Mouse (Mus musculus) limb, embryonic 10.5 days (tissue): ENCODE measurements around the gene Olfr693. TPM values are rescaled to one million over a fixed set of nuclear protein-coding genes. Genes with fewer than 3 reads are reported as not detected.

ENCODE experiments used
- DNase-seq: peaks from one replicate; pipeline ENCODE4 v3.0.0-alpha.2; 2017; ENCODE audit warnings: low spot score
- H3K27ac ChIP-seq: fragments of 300-500 bp; sonication (generic); 2 replicates; pipeline ENCODE4 v1.5.1; 2016; ENCODE audit warnings: mild to moderate bottlenecking
- H3K27me3 ChIP-seq: fragments of 300-500 bp; sonication (generic); 2 replicates; pipeline ENCODE4 v1.6.1; 2016; ENCODE audit warnings: low read depth, mild to moderate bottlenecking; ENCODE audit not compliant: poor library complexity, severe bottlenecking
- H3K36me3 ChIP-seq: fragments of 300-500 bp; sonication (generic); 2 replicates; pipeline ENCODE4 v1.6.1; 2016; ENCODE audit warnings: mild to moderate bottlenecking, moderate library complexity
- H3K4me1 ChIP-seq: fragments of 300-500 bp; sonication (generic); 2 replicates; pipeline ENCODE4 v1.6.1; 2016
- H3K4me3 ChIP-seq: fragments of 300-500 bp; sonication (generic); 2 replicates; pipeline ENCODE4 v1.5.1; 2016; ENCODE audit warnings: mild to moderate bottlenecking, moderate library complexity
- H3K9me3 ChIP-seq: fragments of 300-500 bp; sonication (generic); replicated peaks from 2 replicates; pipeline ENCODE4 v1.6.1; 2016; ENCODE audit warnings: mild to moderate bottlenecking
- WGBS: fragments of 180-500 bp; shearing (Covaris S2); methylation state at CpG from one replicate; pipeline ENCODE4 v1.1.7; 2016; 5-methylcytosine and 5-hydroxymethylcytosine counted together
- polyA plus RNA-seq: library from polyadenylated mRNA; unstranded; fragments of >200 nt; fragmentation: Nextera tagmentation; extraction: Ambion mirVana; gene quantifications from 2 replicates; pipeline ENCODE4 v1.2.1, GENCODE M21; 2016

Gene Olfr693
- polyA plus RNA-seq, 1 experiment from 2014 or later = not detected

GRCm38 (mm10) chr7:106644222-106644870 lies 36.0 kb downstream of the Olfr693 start:
- Histone ChIP-seq H3K9me3 (no peaks in the 10 kb centered on the region), H3K36me3 (no peaks in the 10 kb centered on the region), H3K4me3 (no peak overlapping the region), H3K4me1 (no peaks in the 10 kb centered on the region), H3K27me3 (no peaks in the 10 kb centered on the region), H3K27ac (no peak overlapping the region)
- WGBS = 77% methylated on average over 3 of the region's 3 CpGs
- no peak for DNase-seq

- Histone ChIP-seq H3K4me1 (no peaks in the 10 kb centered on the region), H3K27ac (no peak overlapping the region), H3K36me3 (no peaks in the 10 kb centered on the region), H3K4me3 (no peak overlapping the region), H3K27me3 (no peaks in the 10 kb centered on the region), H3K9me3 (no peaks in the 10 kb centered on the region)
- 91% methylated on average over 1 of the region's 1 CpGs for WGBS
- DNase-seq = no peak
Observed at GRCm38 (mm10) chr7:106640839-106641238, 39.5 kb downstream of the Olfr693 start.

- Histone ChIP-seq H3K27me3 (no peaks in the 10 kb centered on the region), H3K9me3 (no peaks in the 10 kb centered on the region), H3K36me3 (no peaks in the 10 kb centered on the region), H3K27ac (no peak overlapping the region), H3K4me3 (no peak overlapping the region), H3K4me1 (no peaks in the 10 kb centered on the region)
- WGBS = 92% methylated on average over 4 of the region's 4 CpGs
- no peak for DNase-seq
Observed at GRCm38 (mm10) chr7:106635560-106635959, 44.8 kb downstream of the Olfr693 start.

Other genes starting within 250 kb of the Olfr693 start
- gene Olfr694, start 11.2 kb upstream of the Olfr693 start, polyA plus RNA-seq = not detected in 2 replicates
- not detected in 2 replicates for gene Olfr695, start 35.8 kb upstream of the Olfr693 start, polyA plus RNA-seq
- gene Olfr697, start 61.9 kb upstream of the Olfr693 start, polyA plus RNA-seq = not detected in 2 replicates
- not detected in 2 replicates for gene Olfr698, start 74.8 kb upstream of the Olfr693 start, polyA plus RNA-seq
- gene Olfr699, start 112.6 kb upstream of the Olfr693 start, polyA plus RNA-seq = not detected in 2 replicates
- not detected in 2 replicates for gene Olfr700, start 128.2 kb upstream of the Olfr693 start, polyA plus RNA-seq
- not detected in 2 replicates for gene Olfr701, start 133.5 kb upstream of the Olfr693 start, polyA plus RNA-seq
- not detected in 2 replicates for gene Olfr702, start 153.3 kb upstream of the Olfr693 start, polyA plus RNA-seq
- not detected in 2 replicates for gene Olfr703, start 162.8 kb upstream of the Olfr693 start, polyA plus RNA-seq
- not detected in 2 replicates for gene Olfr704, start 182.6 kb upstream of the Olfr693 start, polyA plus RNA-seq
- not detected in 2 replicates for gene Olfr705, start 196.3 kb upstream of the Olfr693 start, polyA plus RNA-seq
- gene Olfr706, start 207.6 kb upstream of the Olfr693 start, polyA plus RNA-seq = not detected in 2 replicates
- not detected in 2 replicates for gene Olfr707, start 220.7 kb upstream of the Olfr693 start, polyA plus RNA-seq
- not detected in 2 replicates for gene Olfr1532-ps1, start 227.4 kb upstream of the Olfr693 start, polyA plus RNA-seq